Mouse (Mus musculus): ENCODE measurements around the gene Vav2.
A peak's percentile ranks its signal among the peaks of the same experiment; 100 is the strongest.

The Vav2 gene

DNA sequence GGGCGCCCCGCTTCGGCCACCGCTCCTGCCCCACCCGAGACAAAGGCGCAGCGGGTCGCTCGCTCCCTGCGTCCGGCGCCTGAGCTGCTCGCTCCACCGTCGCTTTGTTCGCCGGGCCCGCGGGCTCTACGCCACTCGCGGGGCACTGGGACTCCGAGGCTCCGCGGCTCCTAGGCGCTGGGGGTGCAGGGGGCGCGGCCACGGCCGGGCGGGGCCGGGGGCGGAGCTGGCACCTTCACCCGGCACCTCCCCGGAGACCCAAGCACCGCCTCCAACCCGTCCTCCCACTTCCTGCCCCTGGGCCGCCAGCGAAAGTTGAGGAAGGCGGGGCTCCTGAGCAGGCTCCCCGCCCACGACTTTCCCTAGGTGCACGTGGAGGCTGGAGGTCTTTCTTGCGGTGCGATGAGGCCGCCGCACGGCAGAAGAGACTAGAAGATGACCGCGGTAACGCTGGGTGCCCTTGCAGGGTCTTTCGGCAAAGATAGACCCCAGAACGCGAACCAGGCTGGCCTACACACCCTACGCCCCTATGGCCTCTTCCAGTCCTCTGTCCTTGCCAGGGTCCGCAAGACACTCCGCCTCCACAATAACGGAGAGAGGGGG lies at the start of gene Vav2:
Gene Vav2, minus strand, starts transcription at position 179 of the 603 bp plus-strand sequence.
- DNase-seq (ENCODE audit: low spot score in 2 of 2) = peak; percentile 96

DNA sequence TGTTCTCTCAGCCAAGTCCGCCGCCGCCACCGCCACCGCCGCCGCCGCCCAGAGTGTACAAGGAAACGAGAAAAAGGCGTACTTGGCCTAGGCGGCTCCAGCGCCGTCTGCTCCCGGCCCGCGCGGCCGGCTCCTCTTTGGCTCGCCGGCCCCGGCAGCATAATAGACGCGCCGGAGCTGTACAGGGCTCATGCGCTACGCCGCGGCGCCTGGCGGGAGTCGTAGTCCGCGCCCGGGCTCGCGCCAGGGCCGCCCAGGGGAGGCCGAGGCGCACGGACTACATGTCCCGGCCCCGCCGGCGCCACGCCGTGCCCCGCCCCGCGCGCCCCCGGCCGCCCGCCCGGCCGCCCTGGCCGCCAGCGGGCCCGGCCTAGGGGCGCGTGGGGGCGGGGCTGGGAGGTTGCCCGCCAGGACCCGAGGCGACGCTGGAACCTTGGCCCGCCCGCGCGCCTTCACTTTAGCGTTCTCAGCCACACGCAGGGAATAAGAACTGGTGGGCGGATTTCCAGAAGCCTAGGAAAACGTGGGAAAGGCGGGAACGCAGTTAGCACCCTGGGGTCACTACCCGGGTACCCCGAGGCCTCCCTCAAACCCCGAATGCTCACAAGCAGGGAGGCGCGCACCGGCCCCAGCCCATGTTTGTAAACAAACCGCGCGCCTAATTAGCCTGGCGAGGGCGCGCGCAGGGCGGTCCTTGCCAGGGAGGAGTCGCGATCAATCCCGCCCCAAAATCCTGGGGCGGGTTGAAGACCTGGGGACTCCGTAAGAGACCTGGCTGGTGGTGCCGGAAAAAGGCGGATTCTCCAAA lies 48.9 kb upstream of the Vav2 start:
- peak; percentile 84 to 85 for DNase-seq (ENCODE audit: low spot score in 2 of 2)

DNA sequence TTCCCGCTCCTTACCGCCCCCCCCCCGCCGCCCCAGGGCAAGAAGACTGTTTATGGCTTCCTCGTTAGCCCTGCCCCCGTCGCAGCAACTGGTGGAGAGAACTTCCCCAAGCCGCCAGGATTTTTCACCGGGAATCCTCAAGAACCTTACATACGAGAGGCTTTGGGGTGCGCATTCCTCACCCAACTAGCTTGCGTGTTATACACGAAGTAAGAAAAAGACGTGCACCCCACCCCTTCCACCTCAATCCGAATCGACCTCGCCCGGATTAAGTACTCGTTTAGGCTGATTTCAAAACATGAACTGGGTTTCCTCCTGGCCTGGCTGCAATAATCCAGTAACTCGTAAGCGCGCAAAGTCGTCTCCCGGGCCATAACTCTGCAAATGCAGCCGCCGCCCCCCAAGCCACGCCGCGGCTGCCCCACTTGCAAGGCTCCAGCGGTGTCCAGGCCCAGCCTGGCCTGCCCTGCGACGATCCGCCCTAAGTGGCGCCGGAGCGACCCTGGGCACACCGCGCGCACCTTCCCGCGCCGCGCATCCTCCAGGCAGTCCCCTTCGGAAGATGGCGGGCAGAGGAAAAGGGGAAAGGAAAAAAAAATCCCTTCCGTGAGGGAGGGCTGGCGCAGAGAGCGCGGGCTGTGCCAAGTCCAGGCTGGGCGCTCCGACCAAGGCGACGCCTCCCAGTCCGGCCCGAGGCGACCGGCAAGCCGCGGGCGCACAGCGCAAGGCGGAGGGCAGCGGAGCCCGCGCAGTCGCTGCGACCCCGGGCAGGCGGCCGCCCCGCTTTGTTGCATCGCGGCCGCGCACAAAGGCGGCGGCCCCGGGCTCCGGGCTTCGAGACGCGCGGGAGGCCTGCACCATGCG lies 48.0 kb upstream of the Vav2 start:
- DNase-seq (ENCODE audit: low spot score in 2 of 2) = peak; percentile 30 to 33

DNA sequence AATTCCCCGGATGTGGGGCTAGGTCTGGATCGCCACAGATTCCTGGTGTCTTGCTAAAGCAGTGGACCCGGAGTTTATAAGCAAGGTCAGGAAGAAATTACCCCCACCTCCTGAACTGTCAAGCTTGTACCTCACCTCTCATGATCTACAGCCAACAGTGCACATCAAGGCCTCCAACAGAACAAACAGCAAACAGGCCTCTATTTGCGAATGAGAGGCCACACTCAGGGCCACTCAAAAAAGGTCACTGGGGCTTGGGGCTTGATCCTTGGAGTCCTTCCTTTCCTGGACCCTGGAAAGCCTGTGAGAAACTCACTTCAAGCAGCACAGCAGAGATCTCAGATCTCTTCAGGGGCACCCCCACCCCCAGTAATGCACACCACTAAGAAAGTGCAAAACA lies 47.1 kb upstream of the Vav2 start:
- no peak for DNase-seq (ENCODE audit: low spot score in 2 of 2)

- DNase-seq (ENCODE audit: low spot score in 2 of 2) = peak; percentile 42 to 54
Observed at GRCm38 (mm10) chr2:27473061-27473765, 46.4 kb upstream of the Vav2 start.

DNA sequence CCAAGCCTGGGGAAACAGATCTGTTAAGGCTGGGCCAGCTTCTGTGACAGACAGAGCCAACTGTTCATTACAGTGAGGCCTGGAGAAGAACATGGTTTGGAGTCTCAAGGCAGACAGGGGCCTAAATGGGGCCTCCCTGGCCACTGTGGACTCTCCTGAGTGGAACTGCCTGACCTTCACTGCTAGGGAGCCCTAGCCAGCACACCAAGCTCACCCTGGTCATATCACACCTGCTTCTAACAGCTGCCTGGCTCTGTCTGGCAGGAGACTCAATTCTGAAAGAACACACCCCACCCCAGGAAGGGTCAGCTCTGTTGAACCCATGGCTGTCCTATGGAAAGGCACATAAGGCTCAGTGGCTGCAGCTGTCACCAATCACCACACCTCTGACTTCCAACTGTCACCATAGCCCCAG lies 44.3 kb upstream of the Vav2 start:
- DNase-seq (ENCODE audit: low spot score in 2 of 2) = no peak

DNA sequence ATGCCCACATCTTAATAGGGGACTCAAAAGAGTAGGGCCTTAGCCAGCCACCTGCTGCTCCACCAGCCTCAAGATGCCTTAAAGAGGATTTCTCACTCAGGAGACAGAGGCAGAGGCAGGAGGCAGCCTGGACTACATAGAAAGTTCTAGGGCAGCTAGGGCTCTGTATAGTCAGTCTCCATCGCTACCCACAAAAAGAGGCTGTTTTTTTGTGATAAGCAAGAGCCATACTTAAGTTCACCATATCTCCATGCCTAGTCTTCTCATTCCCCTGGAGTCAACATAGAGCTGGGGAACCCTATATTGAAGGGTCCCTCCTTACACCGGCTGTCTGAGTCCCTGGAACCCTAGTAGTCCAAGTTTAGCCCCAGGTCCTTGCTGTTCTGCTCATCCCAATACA lies 43.7 kb upstream of the Vav2 start:
- DNase-seq (ENCODE audit: low spot score in 2 of 2) = no peak

DNA sequence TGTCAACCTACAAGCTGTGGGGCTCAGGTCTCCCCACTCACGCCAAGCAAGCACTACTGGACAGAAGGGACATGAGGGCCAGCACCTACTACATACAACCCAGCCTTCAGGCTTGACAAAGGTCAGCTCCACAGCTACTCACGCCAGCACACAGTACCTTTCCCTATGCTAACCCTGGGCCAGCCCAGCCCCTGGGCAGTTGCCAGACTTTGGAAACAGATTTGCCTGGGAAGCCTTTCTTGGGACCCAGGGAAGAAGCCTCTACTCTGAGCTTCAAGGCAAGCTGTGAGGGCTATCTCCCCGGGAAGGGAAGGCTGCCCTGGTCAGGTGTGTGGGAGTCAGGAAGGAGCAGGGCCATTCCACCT lies 43.1 kb upstream of the Vav2 start:
- no peak for DNase-seq (ENCODE audit: low spot score in 2 of 2)

GRCm38 (mm10) chr2:27469292-27469990 lies 42.6 kb upstream of the Vav2 start:
- no peak for DNase-seq (ENCODE audit: low spot score in 2 of 2)

GRCm38 (mm10) chr2:27462901-27463300 lies 36.1 kb upstream of the Vav2 start:
- no peak for DNase-seq (ENCODE audit: low spot score in 2 of 2)

DNA sequence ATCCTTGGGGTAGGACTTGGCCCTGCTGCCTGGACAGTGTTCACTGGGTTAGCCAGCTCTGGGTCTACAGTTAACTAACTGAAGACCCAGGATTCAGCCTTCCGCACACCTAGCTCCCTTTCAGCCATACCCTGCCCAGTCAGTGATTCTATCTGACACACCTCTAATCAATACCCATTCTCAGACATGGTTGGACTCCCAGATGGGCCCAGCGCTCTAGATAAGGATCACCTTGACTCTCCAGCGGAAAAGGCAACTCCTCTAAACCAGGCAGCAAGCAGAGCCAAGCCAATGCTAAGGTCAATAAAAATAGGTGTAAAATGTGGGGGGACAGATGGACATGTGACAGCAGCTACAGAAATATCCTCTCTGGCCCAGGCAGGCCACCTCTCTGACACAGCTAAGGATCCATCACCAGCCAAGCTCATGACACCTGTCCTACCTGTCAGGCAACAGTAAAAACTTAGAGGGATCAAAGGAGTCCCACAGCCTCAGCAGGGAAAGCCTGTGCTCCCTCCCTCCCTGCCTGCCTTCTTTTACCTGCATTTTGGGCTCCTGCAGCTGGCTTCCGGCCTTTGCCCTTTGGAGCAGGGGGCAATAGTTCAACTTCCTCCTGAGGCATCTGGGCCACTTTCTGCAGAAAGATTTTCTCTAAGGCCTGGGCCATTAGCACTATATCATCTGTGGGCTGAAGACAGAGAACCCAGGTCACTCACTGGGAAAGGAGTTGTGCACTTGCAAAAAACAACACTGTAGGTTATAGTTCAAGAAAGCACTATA lies 35.2 kb upstream of the Vav2 start:
- DNase-seq (ENCODE audit: low spot score in 2 of 2) = no peak

DNA sequence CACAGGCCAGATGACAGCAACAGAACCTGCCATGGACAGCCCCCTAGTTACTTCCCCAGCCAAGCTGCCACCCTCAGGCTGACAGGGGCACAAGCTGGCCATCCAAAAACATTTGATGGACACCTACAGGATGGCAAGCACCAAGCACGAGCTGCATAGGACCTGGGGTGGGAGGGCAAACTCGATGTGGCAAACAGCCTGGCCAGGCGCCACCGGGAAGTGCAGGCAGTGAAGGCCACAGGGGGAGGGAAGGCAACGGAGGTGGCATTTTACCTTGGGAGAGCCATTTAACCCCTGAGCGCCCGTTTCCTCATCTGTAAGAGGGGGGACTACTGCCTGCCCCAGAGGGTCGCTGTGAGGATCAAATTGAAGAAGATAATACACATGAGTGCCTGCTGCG lies 33.8 kb upstream of the Vav2 start:
- DNase-seq (ENCODE audit: low spot score in 2 of 2) = no peak

DNA sequence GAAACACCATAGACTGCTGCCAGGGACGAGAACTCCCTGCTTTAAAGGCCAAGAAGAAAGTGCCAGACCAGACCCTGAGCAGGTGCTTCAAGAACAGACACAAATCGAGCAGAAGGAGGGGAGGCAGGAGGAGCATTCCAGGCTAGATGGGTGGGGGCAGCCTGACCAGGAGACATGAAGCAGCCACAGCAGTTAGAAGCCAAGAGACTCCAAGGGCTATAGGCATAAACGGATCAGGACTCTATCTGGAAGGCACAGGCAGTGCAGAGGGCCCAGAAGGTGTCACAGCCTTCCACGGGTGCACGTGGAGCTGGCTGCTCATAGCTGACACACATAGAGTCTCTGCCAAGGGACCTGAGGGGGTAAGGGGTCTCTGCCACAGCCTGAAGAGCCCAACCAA lies 33.3 kb upstream of the Vav2 start:
- DNase-seq (ENCODE audit: low spot score in 2 of 2) = no peak

DNA sequence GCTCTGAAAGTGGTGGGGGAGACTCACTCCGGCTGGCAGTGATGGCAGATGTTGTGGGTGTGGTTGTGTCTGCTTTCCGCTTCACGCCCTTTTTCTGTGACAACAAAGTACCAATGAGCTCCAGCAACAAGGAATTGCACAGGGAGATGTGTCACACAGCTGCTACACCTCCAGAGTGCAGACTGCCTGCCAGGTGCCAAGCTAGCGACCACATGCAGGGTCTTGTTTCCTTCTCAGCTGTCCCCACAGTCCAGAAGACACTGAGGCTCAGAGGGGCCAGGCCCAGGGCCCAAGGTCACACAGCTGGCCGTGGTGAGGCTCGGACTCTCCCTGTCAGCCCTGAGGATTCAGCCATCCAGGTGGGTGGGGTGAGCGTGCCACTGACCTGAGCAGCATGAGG lies 32.9 kb upstream of the Vav2 start:
- no peak for DNase-seq (ENCODE audit: low spot score in 2 of 2)

DNA sequence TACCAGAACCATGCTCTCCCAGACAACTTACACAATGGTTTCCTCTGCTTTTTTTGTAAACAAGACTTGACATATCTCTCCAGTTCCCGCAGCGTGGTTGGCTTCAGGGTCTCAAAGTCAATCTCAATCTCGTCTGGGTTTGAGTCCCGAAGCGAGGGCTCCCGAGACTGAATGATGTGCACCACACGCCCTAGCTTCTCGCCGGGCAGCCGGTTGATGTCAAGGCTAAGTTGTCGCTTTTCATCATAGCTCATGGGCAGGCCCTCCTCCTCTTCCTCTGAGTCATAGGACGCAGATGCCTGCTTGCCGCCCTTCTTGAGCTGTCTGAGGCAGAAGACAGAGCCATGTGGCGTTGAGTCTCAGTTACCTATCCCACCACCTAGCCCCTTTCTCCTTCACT lies 23.4 kb upstream of the Vav2 start:
- DNase-seq (ENCODE audit: low spot score in 2 of 2) = no peak

GRCm38 (mm10) chr2:27447782-27448181 lies 20.9 kb upstream of the Vav2 start:
- peak in 1 of 2 experiments; percentile 27 for DNase-seq (ENCODE audit: low spot score in 2 of 2)

DNA sequence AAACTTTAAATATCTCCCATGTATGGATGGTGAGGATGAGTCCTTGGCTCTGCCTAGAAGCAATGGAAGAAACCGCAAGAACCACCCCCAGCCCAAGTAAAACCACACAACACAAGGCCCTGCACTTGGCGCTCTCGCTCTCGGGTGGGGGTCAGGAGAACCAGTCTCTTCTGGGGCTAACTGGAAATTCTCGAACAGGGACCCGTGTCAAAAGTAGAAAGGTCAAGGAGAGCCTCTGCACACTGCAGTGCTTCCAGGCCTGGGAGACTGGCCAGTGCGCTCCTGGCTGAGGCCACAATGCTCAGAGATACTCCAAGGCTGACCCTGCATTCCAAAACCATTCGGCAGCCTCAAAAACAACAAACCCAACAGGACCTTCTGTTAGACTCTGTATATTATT lies 20.0 kb upstream of the Vav2 start:
- no peak for DNase-seq (ENCODE audit: low spot score in 2 of 2)

DNA sequence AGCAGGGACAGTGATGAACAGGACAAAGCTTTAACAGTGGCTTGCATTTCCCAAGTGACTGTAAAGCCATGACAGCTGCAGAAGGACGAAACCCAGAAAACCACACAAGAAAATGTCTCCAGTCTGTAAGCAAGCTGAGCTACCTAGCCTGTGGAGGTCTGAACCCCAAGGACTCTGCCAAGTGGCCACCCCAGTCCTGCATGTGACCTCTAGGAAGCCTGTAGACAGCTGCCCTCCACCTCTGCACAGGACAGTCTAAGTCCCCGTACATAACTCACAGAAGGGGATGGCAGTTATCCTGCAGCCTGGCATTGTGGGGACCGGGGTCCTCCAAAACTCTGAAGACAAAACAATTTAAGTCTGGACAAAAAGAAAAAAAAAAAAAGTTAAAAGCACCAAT lies 19.1 kb upstream of the Vav2 start:
- DNase-seq (ENCODE audit: low spot score in 2 of 2) = no peak

GRCm38 (mm10) chr2:27443450-27443708 lies 16.5 kb upstream of the Vav2 start:
- DNase-seq (ENCODE audit: low spot score in 2 of 2) = no peak

GRCm38 (mm10) chr2:27442708-27443449 lies 16.0 kb upstream of the Vav2 start:
- no peak for DNase-seq (ENCODE audit: low spot score in 2 of 2)

All from thymus, postnatal 10 days (tissue).